Comparison of ENCODE assay signal across 10 mouse cellular contexts in genomic region chr5:147155449-147156133, GRCm38 (mm10). TPM values are rescaled to one million over a fixed set of nuclear protein-coding genes. Genes with fewer than 3 reads are reported as not detected.
A peak's percentile ranks its signal among the peaks of the same experiment; 100 is the strongest.
DNase-seq lines count a peak whose midpoint lies in the region; ATAC-seq and TF ChIP-seq lines count a peak whose summit lies in the region.
"Had no signal": no experiment of that assay in that cellular context is flagged by ENCODE, and none has a peak within 500 bp of the region (broad histone marks: within the 10 kb centered on the region; RNA-seq: fewer than 3 reads in every experiment).

No protein-coding gene starts in this region.

- WGBS in embryonic facial prominence, embryonic 10.5 days, result 4% methylated on average over 13 of the region's 13 CpGs
- WGBS in hindbrain, embryonic 15.5 days, result 2% methylated on average over 13 of the region's 13 CpGs
- 1% methylated on average over 13 of the region's 13 CpGs for WGBS in neural tube, embryonic 13.5 days
- 42% methylated on average over 13 of the region's 13 CpGs for WGBS in thymus, adult 2 months

- H3K4me1 ChIP-seq in embryonic facial prominence, embryonic 10.5 days, result peaks cover 24% of the 10 kb centered on the region
- H3K4me1 ChIP-seq in hindbrain, embryonic 15.5 days (replicated peaks), result peaks cover 18% of the 10 kb centered on the region
- peaks cover 26% of the 10 kb centered on the region for H3K4me1 ChIP-seq in neural tube, embryonic 13.5 days (replicated peaks)
- peaks cover 3% of the 10 kb centered on the region; the same call in 1 of the 2 replicates for H3K4me1 ChIP-seq in thymus, adult 2 months (replicated peaks; ENCODE audit: control insufficient read depth, insufficient read depth, low read length)
- H3K4me1 ChIP-seq: stomach, embryonic 15.5 days had no signal

- H3K36me3 ChIP-seq in embryonic facial prominence, embryonic 10.5 days (replicated peaks), result no peaks in the 10 kb centered on the region
- no peaks in the 10 kb centered on the region for H3K36me3 ChIP-seq in hindbrain, embryonic 15.5 days
- H3K36me3 ChIP-seq in neural tube, embryonic 13.5 days, result no peaks in the 10 kb centered on the region
- no peaks in the 10 kb centered on the region for H3K36me3 ChIP-seq in thymus, adult 2 months (ENCODE audit: control insufficient read depth, insufficient read depth, low read length)
- H3K36me3 ChIP-seq: limb, embryonic 15.5 days; stomach, embryonic 15.5 days had no signal

- no peak overlapping the region for H3K4me2 ChIP-seq in hindbrain, embryonic 15.5 days
- 0 out of 2 replicates have a peak overlapping the region, but pooled peaks have one; percentile 24 for H3K4me2 ChIP-seq in neural tube, embryonic 13.5 days
- H3K4me2 ChIP-seq: limb, embryonic 15.5 days; stomach, embryonic 15.5 days had no signal

- H3K27me3 ChIP-seq in embryonic facial prominence, embryonic 10.5 days (replicated peaks; ENCODE audit: low read depth, poor library complexity, severe bottlenecking), result peaks cover 91% of the 10 kb centered on the region
- peaks cover 28% of the 10 kb centered on the region for H3K27me3 ChIP-seq in hindbrain, embryonic 15.5 days
- peaks cover 53% of the 10 kb centered on the region for H3K27me3 ChIP-seq in neural tube, embryonic 13.5 days
- H3K27me3 ChIP-seq in thymus, adult 2 months (ENCODE audit: control insufficient read depth, insufficient read depth, low read length), result peaks cover 2% of the 10 kb centered on the region; the same call in 1 of the 2 replicates
- H3K27me3 ChIP-seq: stomach, embryonic 15.5 days had no signal

- intact Hi-C loops in left cerebral cortex, adult 2 months (cut with DNase I), result no loop called here

- H3K27ac ChIP-seq in left cerebral cortex, adult 2 months, result no peak overlapping the region
- peak overlapping the region; percentile 14; the same call in 1 of the 2 replicates for H3K27ac ChIP-seq in embryonic facial prominence, embryonic 10.5 days (replicated peaks)
- peak overlapping the region; percentile 31; the same call in 1 of the 2 replicates for H3K27ac ChIP-seq in hindbrain, embryonic 15.5 days (replicated peaks)
- 0 out of 2 replicates have a peak overlapping the region, but pooled peaks have one; percentile 46 for H3K27ac ChIP-seq in neural tube, embryonic 13.5 days (replicated peaks)
- H3K27ac ChIP-seq in thymus, adult 2 months (ENCODE audit: control insufficient read depth, insufficient read depth, low read length), result no peak overlapping the region
- H3K27ac ChIP-seq: limb, embryonic 15.5 days; stomach, embryonic 15.5 days had no signal

- peak; percentile 95 for ATAC-seq in hindbrain, embryonic 15.5 days (ENCODE audit: low FRiP score, low read depth)
- ATAC-seq in neural tube, embryonic 13.5 days (ENCODE audit: low read depth), result peak; percentile 93

- no peaks in the 10 kb centered on the region for H3K9me3 ChIP-seq in embryonic facial prominence, embryonic 10.5 days
- no peaks in the 10 kb centered on the region for H3K9me3 ChIP-seq in hindbrain, embryonic 15.5 days
- H3K9me3 ChIP-seq in neural tube, embryonic 13.5 days, result no peaks in the 10 kb centered on the region
- H3K9me3 ChIP-seq: limb, embryonic 15.5 days; stomach, embryonic 15.5 days had no signal

- peak; percentile 8 to 12 for DNase-seq in left cerebral cortex, adult 2 months (ENCODE audit: extremely low spot score in 1 of 2, low spot score in 2 of 2)
- DNase-seq in left cerebral cortex, adult 11 months (ENCODE audit: low spot score), result no peak
- DNase-seq in embryonic facial prominence, embryonic 10.5 days (ENCODE audit: low spot score), result peak; percentile 39
- no peak for DNase-seq in urinary bladder, postnatal 10 days (ENCODE audit: low spot score)
- DNase-seq in thymus, adult 2 months, result no peak
- no peak for DNase-seq in cerebellum, postnatal 36 days

- no peak for TF ChIP-seq CTCF in left cerebral cortex, adult 2 months (IDR thresholded peaks at IDR 0.05)
- no peak for TF ChIP-seq CTCF in thymus, adult 2 months (IDR thresholded peaks at IDR 0.05; ENCODE audit: borderline replicate concordance, control insufficient read depth, extremely low read depth, insufficient read depth, low read length, poor library complexity)

- H3K9ac ChIP-seq in hindbrain, embryonic 15.5 days, result no peak overlapping the region
- no peak overlapping the region for H3K9ac ChIP-seq in neural tube, embryonic 13.5 days
- H3K9ac ChIP-seq: limb, embryonic 15.5 days; stomach, embryonic 15.5 days had no signal

- TF ChIP-seq POLR2A in thymus, adult 2 months (IDR thresholded peaks at IDR 0.05; ENCODE audit: control insufficient read depth, extremely low read depth, insufficient read depth, low read length, poor library complexity), result no peak

- no peak overlapping the region for H3K4me3 ChIP-seq in left cerebral cortex, adult 2 months
- H3K4me3 ChIP-seq in embryonic facial prominence, embryonic 10.5 days, result peak overlapping the region; percentile 25; the same call in 1 of the 2 replicates
- H3K4me3 ChIP-seq in hindbrain, embryonic 15.5 days, result no peak overlapping the region
- no peak overlapping the region for H3K4me3 ChIP-seq in neural tube, embryonic 13.5 days
- no peak overlapping the region for H3K4me3 ChIP-seq in thymus, adult 2 months (ENCODE audit: control insufficient read depth, insufficient read depth, low read length)
- H3K4me3 ChIP-seq: limb, embryonic 15.5 days; stomach, embryonic 15.5 days had no signal

RNA-seq across cellular contexts. Expression of gene Gsx1, which starts 32.9 kb away (rescaled TPM):
- total RNA-seq in left cerebral cortex, adult 2 months (2021), result under 1 TPM; 0.19 to 0.38 TPM
- polyA plus RNA-seq in embryonic facial prominence, embryonic 10.5 days (2016; fragmentation: Nextera tagmentation; extraction: Ambion mirVana), result 0.80 and 2.0 TPM in 2 replicates
- 7.4 and 9.3 TPM in 2 replicates for polyA plus RNA-seq in hindbrain, embryonic 15.5 days (2015; fragmentation: Nextera tagmentation; extraction: Ambion mirVana)
- 5.3 and 7.1 TPM in 2 replicates for polyA plus RNA-seq in neural tube, embryonic 13.5 days (2015; fragmentation: Nextera tagmentation; extraction: Ambion mirVana)
- polyA plus RNA-seq in thymus, adult 2 months (2012; rRNA removed), result not detected in 2 replicates
- polyA plus RNA-seq: limb, embryonic 15.5 days; stomach, embryonic 15.5 days had no signal

Comparison
In these comparisons a context has a peak if more than half of its experiments do, and no peak if none do; other contexts are left out.
1. DNase-seq: peak in left cerebral cortex, adult 2 months (2 of 2) and embryonic facial prominence, embryonic 10.5 days (single experiment); none in left cerebral cortex, adult 11 months (single experiment), urinary bladder, postnatal 10 days (single experiment), thymus, adult 2 months (single experiment) and cerebellum, postnatal 36 days (0 of 2).
2. H3K27ac ChIP-seq: peak in embryonic facial prominence, embryonic 10.5 days (single experiment), hindbrain, embryonic 15.5 days (single experiment) and neural tube, embryonic 13.5 days (single experiment); none in left cerebral cortex, adult 2 months (single experiment) and thymus, adult 2 months (single experiment).